23 mouse cellular contexts compared by ENCODE assay signal in genomic region chr9:58409247-58409646, GRCm38 (mm10). TPM values are rescaled to one million over a fixed set of nuclear protein-coding genes. Genes with fewer than 3 reads are reported as not detected.
DNase-seq lines count a peak whose midpoint lies in the region; ATAC-seq and TF ChIP-seq lines count a peak whose summit lies in the region.
"Had no signal": no experiment of that assay in that cellular context is flagged by ENCODE, and none has a peak within 500 bp of the region (broad histone marks: within the 10 kb centered on the region; RNA-seq: fewer than 3 reads in every experiment).

No protein-coding gene starts in this region.

- no peaks in the 10 kb centered on the region for H3K36me3 ChIP-seq in hindbrain, postnatal 0 days (ENCODE audit: insufficient read depth, low read length)
- H3K36me3 ChIP-seq in hindbrain, embryonic 13.5 days = no peaks in the 10 kb centered on the region
- H3K36me3 ChIP-seq: embryonic facial prominence, embryonic 12.5 days; G1E; kidney, embryonic 15.5 days; lung, embryonic 15.5 days had no signal

- H3K9ac ChIP-seq in hindbrain, postnatal 0 days (replicated peaks; ENCODE audit: low read length) = no peak overlapping the region
- no peak overlapping the region for H3K9ac ChIP-seq in hindbrain, embryonic 13.5 days
- H3K9ac ChIP-seq: embryonic facial prominence, embryonic 12.5 days; kidney, embryonic 15.5 days; lung, embryonic 15.5 days had no signal

- H3K4me2 ChIP-seq in hindbrain, postnatal 0 days (ENCODE audit: low read depth, low read length) = no peak overlapping the region
- H3K4me2 ChIP-seq in hindbrain, embryonic 13.5 days = no peak overlapping the region
- H3K4me2 ChIP-seq: embryonic facial prominence, embryonic 12.5 days; kidney, embryonic 15.5 days; lung, embryonic 15.5 days had no signal

- TF ChIP-seq CTCF in hindbrain, postnatal 0 days (IDR thresholded peaks at IDR 0.05; ENCODE audit: low read depth) = no peak

- no peak overlapping the region for H3K27ac ChIP-seq in hindbrain, postnatal 0 days
- no peak overlapping the region for H3K27ac ChIP-seq in hindbrain, embryonic 13.5 days
- H3K27ac ChIP-seq: embryonic facial prominence, embryonic 12.5 days; kidney, embryonic 15.5 days; left cerebral cortex, adult 2 months; lung, embryonic 15.5 days had no signal

- H3K9me3 ChIP-seq in hindbrain, postnatal 0 days (ENCODE audit: low read length) = no peaks in the 10 kb centered on the region
- no peaks in the 10 kb centered on the region for H3K9me3 ChIP-seq in hindbrain, embryonic 13.5 days
- H3K9me3 ChIP-seq: embryonic facial prominence, embryonic 12.5 days; G1E; kidney, embryonic 15.5 days; lung, embryonic 15.5 days; megakaryocyte, embryonic 14.5 days had no signal

- ATAC-seq in frontal cortex, adult (ENCODE audit: low TSS enrichment) = peak; percentile 34; the same call in 1 of the 2 replicates
- ATAC-seq in hindbrain, postnatal 0 days = peak; percentile 55
- no peak for ATAC-seq in hindbrain, embryonic 13.5 days (ENCODE audit: low FRiP score)
- ATAC-seq: inflammation-experienced regulatory T-cells, adult 6 months had no signal

- H3K4me1 ChIP-seq in hindbrain, postnatal 0 days (ENCODE audit: insufficient read depth, low read length) = 0 out of 2 replicates have a peak, but pooled peaks cover 8% of the 10 kb centered on the region
- peaks cover 6% of the 10 kb centered on the region for H3K4me1 ChIP-seq in hindbrain, embryonic 13.5 days (replicated peaks)
- H3K4me1 ChIP-seq: embryonic facial prominence, embryonic 12.5 days; kidney, embryonic 15.5 days; lung, embryonic 15.5 days; megakaryocyte, embryonic 14.5 days had no signal

- no peak overlapping the region for H3K4me3 ChIP-seq in hindbrain, postnatal 0 days (ENCODE audit: low read length)
- no peak overlapping the region for H3K4me3 ChIP-seq in hindbrain, embryonic 13.5 days
- H3K4me3 ChIP-seq: embryonic facial prominence, embryonic 12.5 days; kidney, embryonic 15.5 days; left cerebral cortex, adult 2 months; lung, embryonic 15.5 days; megakaryocyte, embryonic 14.5 days had no signal

- WGBS in hindbrain, postnatal 0 days = 41% methylated on average over 2 of the region's 2 CpGs
- 80% methylated on average over 2 of the region's 2 CpGs for WGBS in hindbrain, embryonic 13.5 days

- no peak for DNase-seq in frontal cortex, postnatal 25 days (ENCODE audit: low spot score in 2 of 2)
- DNase-seq in hindbrain, postnatal 0 days (ENCODE audit: low spot score) = peak; percentile 61
- DNase-seq in cerebellum, adult 9-11 months = peak; percentile 51
- DNase-seq in layer of hippocampus, postnatal 36 days = peak; percentile 35 to 37
- DNase-seq in adrenal gland, postnatal 10 days = no peak
- DNase-seq in B cell, adult 2 months = no peak
- DNase-seq: adrenal gland, postnatal 36 days; liver; retina, postnatal 1 day had no signal

- no peaks in the 10 kb centered on the region for H3K27me3 ChIP-seq in hindbrain, postnatal 0 days (ENCODE audit: insufficient read depth, low read length)
- peaks cover 6% of the 10 kb centered on the region; the same call in 1 of the 2 replicates for H3K27me3 ChIP-seq in hindbrain, embryonic 13.5 days
- H3K27me3 ChIP-seq: embryonic facial prominence, embryonic 12.5 days; kidney, embryonic 15.5 days; lung, embryonic 15.5 days had no signal

RNA-seq across cellular contexts. Expression of gene Tbc1d21, which starts 39.0 kb away (rescaled TPM):
- not detected in 2 replicates for total RNA-seq in hindbrain, postnatal 0 days (2014; rRNA removed)
- not detected in 2 replicates for polyA plus RNA-seq in hindbrain, postnatal 0 days (2015; fragmentation: Nextera tagmentation; extraction: Ambion mirVana)
- polyA plus RNA-seq in hindbrain, embryonic 13.5 days (2015; fragmentation: Nextera tagmentation; extraction: Ambion mirVana) = not detected in 2 replicates
- total RNA-seq in layer of hippocampus, postnatal 36 days (2021) = not detected
- total RNA-seq in adrenal gland, postnatal 10 days (2021) = not detected
- total RNA-seq: adrenal gland, postnatal 36 days; G1E; left cerebral cortex, adult 2 months; monocyte, adult 5-6 weeks had no signal
- polyA plus RNA-seq: C2C12; embryonic facial prominence, embryonic 12.5 days; G1E; heart, embryonic 16.5 days; inflammation-experienced regulatory T-cells, adult 6 months; kidney, embryonic 15.5 days; lung, embryonic 15.5 days; neural tube, embryonic 14.5 days; thymus, postnatal 0 days had no signal

Comparison
In these comparisons a context has a peak if more than half of its experiments do, and no peak if none do; other contexts are left out.
1. DNase-seq: peak in hindbrain, postnatal 0 days (single experiment), cerebellum, adult 9-11 months (single experiment) and layer of hippocampus, postnatal 36 days (2 of 2); none in frontal cortex, postnatal 25 days (0 of 2), adrenal gland, postnatal 10 days (single experiment) and B cell, adult 2 months (0 of 2).